Mouse (Mus musculus) frontal cortex, postnatal 14 days (tissue): ENCODE results near the gene Agbl1.

Experiments used
- DNase-seq, 2 experiments: peaks; one replicate each; pipeline ENCODE4 v3.0.0; 2022; ENCODE audit warnings: low spot score in 2 of 2

Agbl1 gene

DNA sequence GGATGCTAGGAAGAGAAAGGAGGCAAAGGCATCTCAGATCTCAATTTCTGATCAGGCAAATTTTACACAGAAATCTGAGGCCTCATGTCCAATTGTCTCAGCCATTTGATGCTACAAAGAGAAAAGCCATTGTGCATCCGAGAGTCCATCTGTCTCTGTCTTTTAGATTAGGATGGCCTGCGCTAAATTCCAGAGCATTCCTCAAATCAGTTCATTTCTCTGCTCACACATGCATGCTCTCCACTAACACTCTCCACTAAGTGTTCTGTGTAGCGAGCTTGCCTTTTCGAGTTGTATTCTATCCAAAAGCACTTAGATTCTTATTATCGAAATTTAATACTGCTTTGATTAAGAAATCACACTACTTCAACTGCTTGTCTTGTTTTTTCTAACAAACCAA, 159.6 kb downstream of the Agbl1 start:
- DNase-seq = no peak

DNA sequence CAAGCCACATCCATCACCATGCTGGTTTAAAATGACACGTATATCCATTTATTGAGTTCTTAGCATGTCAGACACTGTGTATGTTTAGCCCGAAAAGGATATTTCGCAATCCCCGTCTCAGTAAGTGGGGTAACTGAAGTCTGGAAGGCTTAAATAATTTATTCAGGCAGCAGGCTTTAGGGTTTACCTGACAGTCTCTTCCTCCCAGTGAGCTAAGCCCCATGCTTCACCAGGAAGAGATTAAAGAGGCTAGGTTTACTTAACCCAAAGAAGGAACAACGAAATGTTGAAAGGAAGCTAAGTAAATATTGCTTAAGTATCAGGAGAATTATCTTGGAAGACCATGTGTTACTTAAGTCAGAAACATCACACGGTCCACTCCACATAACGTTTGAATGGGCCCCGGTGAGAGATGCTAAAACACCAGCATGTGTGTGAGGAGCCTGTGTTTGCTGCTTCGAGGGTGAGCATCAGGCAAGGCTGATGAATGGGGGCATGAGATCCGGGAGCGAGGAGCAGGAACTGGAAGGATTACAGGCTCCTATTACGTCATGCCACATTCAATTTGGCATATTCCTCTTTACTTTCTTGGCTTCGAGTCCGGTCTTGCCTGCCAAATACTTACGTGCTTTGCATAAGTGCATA, 162.7 kb downstream of the Agbl1 start:
- no peak for DNase-seq

DNA sequence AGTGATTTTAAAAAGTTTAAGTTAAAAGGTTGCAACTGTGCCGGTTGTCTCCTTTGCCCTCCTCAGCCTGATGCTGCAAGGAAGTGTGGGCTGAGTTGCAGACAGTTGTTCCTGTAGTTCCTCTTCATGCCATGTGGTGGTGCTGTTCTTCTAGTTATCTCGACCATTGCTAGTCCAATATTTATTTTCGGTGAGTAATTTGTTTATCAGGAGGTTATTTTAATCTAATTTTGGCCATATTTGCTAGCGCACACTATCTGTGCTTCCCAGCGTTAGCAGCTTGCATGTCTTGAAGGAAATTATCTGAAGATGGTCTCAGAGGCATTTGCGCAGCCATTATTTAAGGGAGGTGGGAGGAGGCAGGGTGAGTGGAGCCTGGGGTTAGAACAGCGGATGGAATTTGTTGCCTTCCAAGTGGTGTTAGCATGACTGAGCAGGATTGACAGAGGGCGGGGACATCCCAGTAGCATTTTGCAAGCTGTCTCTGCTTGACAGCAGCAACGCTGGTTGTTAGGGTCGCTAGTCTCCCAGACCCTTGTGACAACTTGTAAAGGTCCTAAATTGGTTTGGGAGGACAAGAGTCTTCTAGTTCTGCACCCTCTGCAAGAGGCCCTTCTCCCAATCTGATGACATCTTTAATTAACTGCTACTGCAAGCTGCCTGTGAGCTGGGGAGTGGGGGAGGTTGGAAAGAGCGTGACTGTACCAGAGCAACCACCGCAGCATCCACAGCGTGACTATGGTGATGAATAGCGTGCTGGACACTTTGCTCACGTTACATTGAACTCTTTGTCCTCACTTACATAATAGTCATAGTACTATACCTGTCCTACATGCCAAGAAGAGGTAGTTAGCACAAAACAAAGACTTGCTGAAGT, 163.5 kb downstream of the Agbl1 start:
- DNase-seq = peak; percentile 49 to 79

DNA sequence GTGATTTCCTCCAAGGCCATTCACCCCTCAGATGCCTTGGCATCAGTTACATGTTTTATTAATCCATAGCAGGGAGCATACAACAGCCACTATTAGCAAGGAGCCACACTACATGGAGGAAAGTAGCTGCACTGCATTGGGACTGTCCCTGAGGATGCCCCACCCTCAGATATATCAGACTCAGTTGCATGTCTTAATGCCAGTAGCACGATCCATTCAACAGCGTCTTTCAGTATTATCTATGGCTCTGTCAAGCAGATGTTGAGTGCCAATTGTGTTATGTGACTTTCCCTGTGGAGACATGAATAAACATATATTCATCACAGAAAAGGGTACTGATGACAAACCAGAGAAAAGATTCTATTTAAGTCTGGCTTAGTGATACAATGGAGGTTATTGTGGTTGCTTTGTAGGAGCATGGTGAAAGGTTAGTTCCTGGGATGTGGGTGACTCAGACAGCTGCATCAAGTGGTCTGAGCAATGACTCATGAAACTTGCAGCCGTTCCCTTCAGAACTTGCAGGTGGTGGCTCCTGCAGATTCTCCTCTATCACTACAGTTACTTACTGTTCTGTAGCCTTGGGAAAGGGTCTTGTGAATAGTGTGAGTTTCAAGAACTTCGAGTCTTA, 178.4 kb downstream of the Agbl1 start:
- no peak for DNase-seq

DNA sequence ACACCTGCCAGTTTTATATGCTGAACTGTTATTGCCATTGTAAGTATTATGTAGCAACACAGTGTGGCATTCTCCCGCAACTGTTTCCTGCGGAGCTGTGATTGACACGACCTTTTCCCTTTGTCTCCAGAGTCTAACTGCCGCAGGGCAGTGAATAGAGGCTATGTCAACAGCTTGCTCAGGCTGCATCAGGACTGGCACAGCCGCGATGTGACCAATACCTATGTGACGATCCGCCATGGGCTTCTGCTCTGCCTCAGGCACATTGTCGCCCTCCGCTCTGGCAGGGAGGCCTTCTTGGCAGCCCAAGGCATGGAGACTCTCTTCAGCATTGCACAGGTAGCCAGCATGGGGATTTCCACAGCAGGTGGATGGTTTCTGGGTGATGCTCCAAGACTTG, 179.3 kb downstream of the Agbl1 start:
- no peak for DNase-seq

DNA sequence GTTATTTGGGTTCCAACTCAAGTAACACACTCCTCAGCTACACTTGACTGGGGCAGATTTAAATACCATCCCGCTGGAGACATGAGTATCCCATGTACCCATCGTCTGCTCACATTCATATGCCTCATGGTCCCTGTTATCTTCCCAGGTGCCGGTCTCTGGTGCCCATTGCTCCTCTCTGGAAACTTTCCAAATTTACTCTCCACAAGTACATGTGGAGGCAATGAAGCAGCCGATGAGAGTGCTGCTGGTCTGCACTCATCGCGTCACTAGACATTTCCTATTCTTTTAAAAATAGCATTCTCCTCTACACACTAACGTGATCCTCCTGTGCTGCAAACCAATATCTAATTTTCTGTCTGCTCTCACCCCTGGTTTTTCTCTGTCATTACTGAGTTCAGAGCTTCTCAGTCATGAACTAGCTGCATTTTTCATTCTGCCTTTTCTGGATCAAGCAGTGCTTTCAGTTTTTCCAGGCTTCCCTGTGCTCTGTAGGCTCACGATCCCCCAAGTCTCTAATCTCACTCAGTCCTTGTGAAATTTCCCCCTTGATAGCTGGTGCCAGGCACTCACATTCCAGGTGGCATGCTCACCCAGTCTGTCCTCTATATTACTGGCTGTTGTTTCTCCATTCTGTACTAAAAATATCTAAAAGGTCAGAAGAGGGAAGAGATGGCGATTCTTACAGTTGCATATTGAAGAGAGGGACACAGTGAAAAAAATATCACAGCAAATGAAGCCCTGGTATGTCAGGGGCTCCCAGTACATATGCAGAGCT, 180.9 kb downstream of the Agbl1 start:
- DNase-seq = no peak

DNA sequence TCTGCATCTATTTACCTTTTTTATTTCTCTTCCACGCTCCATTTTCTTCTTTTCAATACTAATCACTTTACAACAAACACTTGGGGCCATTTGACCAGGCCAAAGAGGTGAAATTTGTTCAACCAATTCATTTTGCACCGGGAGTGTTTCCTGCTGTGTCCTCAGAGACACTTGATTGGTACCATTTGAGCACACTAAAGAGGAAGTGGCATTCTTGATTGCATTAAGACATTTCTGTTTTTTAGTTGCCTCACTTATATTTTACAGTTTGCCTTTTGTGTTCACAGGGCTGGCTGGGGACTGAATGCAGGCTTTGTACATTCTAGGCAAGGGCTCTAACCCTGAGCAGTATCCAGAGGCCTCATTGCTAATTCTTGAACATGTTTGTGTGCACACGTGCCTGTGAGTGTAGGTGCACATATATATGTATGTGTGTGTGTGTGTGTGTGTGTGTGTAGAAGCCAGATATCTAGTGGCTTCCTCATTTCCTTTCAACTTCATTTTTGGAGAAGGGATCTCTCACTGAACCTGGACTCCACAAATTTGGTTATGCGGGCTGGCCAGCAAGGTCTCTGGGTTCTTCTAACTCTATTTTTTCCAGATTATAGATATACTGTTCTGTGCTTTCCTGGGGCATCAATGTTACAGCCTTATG, 182.4 kb downstream of the Agbl1 start:
- DNase-seq = no peak

DNA sequence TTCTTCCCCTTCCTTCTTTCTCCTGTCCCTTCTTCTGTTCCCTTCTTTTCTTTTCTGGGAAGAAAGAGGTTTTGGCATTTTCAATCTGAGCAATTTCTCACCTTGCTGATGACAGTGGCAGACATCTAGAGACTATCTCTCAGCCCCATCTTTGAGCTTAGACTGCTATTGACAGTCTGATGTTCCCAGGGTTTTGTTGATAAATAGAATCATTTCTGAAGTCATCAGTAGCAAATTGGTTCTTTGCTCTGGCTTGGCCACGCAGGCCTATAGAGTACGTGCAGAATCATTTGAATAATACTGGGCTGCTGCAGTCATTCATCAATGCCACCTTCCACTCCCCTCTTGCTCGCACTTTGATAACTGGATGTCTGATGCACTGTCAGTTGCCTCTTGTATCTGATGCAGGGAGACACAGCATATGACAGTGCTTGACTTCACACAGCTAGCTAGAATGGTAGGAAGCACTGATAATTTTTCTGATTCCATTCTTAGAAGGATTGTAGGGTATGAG, 186.5 kb downstream of the Agbl1 start:
- DNase-seq = no peak

DNA sequence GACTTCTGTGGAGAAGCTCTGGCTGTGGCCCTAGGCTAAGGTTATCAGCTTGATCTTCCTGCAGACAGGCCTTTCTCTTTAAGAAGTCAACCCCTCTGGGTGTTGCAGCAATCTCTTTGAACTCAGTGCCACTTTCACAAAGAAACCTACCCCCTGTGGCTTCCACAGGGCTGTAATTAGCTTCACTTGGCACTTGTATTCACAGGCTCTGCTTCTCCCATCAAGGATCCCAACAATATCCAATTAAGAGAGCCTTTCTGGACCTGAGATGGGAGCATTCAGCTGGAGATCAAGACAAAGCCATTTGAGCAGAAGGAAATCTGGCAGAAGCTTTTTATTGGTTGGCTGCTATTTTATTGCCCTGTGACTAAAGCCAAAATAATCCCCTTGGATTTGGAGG, 208.9 kb downstream of the Agbl1 start:
- no peak for DNase-seq

DNA sequence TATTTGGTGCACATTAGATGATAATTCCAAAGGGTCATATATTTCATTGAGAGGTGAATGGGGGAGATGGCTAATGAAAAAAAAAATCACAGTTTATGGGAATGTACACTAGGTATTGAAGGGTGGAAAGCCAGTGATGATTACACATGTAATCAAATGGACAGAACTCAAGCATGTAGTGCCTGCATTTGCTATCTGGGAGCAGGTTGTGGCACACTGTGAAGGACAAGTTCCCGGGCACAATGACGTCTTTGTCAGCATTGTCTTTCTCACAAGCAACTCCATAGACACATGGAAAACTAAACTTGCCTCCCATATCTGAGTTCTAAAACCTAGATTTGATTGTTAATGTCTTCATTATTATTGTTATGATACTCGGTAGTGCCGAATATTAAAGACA, 209.3 kb downstream of the Agbl1 start:
- no peak for DNase-seq

DNA sequence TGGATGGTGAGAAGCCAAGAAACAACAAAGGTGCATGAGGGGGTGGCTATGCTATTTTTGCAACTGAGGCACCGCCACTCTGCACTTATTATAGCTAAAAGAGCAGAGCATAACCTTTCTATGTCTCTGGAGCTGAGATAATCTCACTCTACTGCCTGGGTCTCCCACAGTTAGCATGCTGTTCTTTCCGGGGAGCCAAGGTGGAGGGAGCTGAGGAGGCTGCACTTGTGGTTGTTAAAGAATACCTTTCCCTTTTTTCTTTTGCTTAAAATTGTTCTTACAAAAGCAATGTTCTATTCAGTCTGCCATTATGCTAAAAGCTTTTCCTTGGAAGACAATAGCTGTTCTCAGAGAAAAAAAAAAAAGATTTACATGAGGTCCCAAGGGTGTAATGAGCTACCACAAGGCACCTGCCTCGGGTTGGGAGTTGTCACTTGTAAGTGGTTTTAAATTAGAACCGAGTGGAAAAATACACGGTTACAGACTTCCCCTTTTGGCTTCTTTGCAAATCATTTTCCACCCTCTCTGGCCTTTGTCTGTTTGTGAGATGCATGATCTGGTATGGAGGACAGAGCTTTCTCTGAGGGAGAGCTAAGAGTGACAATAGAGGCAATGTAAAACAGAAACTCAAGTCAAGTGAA, 232.8 kb downstream of the Agbl1 start:
- no peak for DNase-seq

DNA sequence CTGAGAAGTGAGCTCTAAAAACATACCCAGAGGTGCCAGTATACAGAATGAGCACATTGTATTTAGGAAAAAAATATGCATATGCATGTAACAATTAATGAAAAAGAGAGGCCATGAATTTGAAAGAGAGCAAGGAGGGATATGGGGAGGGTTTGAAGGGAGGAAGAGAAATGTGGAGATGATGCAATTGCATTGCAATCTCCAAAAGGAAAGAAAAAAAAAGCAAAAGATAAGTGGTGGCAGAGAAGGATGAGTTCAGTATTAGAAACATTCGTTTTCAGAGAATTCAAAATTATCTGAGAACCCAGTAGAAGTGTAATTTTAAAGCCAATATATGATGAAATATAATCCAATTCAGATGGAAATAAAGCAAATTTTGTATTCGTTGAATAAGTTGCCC, 236.7 kb downstream of the Agbl1 start:
- DNase-seq = no peak

DNA sequence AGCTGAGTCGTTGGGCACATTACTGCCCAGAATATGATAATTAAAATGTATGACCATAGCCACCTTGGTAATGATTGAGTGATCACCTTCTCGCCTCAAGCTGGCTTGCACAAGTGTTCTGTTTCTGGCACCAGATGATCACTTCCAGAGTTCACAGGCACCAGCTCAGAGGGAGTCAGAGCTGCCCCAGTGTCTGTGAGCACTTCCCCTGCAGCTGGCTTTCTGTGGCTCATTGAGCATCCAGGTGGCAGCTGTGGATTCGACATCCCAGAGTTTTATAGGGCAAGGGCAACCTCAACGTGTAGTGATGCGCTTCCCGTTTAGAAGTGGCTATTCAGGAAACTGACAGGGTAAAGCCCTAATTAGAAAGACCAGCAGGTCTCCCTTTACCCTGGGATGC, 244.5 kb downstream of the Agbl1 start:
- no peak for DNase-seq

DNA sequence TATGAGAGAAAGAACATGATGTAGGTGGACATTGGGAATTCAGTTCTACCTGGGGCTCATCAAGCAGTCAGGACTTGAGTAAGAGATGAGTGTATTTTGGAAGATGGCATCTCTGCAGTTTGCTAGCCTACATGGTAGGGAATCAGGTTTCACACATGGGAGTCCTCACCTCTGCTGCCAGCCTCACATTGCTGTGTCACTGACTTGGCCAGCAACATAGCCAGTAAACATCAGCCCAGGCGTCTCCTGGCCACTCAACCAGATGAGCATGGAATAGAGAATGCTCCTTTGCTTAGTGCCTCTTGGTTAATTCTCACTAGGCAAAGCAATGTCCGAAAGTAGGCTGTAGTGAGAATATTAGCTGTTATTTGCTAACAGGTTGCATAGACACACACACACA, 255.9 kb downstream of the Agbl1 start:
- DNase-seq = no peak

DNA sequence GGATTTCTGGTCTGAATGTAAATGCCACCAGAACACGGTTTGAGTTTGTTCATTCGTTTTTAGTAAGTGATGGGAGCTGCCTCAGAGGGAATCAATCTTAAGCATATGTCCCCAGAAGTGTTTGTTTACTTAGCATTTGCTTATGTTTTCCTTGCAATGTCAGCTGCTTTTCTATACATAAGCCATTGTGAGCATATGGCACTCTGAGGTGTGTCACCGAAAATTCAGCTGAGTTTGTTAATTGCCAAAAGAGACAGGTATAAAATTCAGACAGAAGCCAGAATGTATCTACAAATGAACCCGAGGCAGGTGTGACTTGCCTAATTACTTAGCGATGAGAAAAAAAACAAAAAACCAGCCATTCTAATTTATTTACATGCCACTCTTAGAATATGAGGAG, 257.8 kb downstream of the Agbl1 start:
- no peak for DNase-seq

DNA sequence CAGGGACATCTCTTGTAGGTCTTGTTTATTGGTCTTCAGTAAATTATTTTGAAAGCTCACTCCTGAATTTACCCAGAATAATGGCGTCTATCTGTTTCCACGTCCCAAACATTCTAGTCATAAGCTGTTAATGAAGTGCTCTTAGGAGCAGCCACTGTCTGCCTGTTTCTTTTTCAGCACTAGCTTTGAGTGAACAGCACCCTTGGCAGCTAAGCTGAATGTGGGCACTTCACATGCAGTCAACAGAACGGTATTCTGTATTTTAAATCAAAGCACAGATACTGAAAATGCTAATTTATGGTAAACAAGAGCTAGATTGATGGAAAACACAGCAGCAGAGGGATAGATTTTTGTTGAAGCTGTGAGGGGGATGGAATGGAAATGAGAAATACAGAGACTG, 294.6 kb downstream of the Agbl1 start:
- peak in 1 of 2 experiments; percentile 3 for DNase-seq

DNA sequence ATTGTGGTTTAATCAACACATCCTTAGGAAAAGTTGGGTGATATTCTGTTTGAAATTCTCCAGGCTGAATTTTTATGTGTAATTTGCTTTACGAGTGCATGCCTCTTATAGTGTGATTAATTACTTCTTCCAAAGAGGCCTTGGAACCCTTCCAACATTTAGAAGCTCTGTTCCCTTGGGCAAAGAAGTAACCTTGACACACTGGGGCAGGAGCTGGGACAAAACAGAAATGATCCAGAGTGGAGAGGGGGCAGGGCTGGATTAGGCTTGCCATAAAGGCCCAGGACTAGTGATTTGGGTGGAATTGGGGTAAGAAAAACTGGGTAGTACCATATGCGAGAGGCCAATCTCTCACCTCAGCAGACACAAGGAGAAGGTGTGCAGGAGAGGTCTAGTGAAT, 316.8 kb downstream of the Agbl1 start:
- DNase-seq = no peak

DNA sequence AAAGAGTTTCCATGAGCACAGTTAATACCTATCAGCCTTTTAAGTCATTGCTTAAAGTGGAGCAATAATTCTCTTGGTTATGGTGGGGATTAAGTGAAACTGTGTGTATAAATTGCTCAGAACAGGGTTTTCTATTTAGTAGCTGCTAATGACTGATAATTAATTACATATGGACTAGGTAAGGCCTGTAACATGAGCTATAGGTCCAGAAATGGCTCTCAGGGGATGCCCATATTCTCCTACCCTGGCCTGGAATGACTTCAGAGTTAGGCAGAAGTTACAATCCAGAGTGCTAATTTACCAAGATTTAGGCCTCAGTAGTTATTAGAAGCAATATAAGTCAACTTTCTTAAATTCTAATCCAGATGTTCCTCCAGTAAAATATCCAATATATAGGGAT, 317.6 kb downstream of the Agbl1 start:
- DNase-seq = no peak

DNA sequence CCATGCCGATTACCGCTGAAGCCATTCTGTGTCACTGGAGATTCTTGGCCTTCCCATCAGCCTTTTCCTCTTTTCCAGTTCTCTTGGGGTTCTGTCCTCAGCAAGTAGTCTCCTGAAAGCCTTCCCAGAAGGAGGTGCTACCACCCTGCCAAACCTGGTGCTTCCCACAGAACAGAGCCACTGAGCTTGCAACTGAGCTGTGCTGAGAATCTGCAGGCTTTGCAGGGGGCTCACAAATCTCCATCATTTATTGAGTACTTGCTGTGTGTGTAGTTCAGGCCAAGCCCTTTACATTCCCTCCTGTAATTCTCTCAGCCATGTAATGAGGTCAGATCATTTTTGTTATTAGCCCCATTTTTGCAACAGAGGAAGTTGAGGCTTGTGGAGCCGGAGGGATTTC, 322.2 kb downstream of the Agbl1 start:
- no peak for DNase-seq

DNA sequence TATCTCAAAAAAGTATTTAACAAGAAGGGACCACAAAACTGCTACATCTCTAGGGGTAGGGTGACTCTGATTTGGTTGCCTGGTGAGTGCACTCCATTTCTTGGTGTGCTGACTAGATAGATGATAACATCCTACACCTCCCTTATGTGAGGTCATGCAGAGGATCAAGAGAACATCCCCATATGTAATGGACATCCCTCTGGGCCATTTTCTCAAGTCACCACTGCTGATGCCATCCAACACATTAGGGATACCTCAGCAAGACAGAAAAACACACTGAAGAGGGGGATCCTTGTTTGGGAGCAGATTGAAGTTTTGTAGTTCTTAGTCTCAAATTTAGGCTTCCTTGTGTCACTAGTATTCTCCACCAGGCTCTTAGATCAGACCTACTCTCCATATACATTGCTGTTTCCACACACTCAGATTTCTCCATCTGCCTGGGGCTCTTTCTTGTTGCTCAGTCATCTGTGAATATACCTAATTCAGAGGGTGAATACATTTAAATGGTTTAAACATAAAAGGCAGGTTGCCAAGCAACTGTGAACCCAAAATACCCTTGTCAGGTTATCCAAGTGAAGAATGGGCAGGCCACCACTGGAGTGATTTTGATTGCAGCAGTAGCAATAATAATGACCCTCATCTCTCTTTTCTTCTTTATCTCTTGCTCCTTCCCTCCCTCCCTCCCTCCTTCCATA, 331.0 kb downstream of the Agbl1 start:
- DNase-seq = no peak
